ENCODE assay signal across 29 mouse cellular contexts in genomic region chr6:144681045-144681789, GRCm38 (mm10).
DNase-seq lines count a peak whose midpoint lies in the region; ATAC-seq and TF ChIP-seq lines count a peak whose summit lies in the region.
"Had no signal": no experiment of that assay in that cellular context is flagged by ENCODE, and none has a peak within 500 bp of the region (broad histone marks: within the 10 kb centered on the region; RNA-seq: fewer than 3 reads in every experiment).

No protein-coding gene starts in this region.

- H3K36me3 ChIP-seq in forebrain, embryonic 10.5 days (replicated peaks), result no peaks in the 10 kb centered on the region
- H3K36me3 ChIP-seq in forebrain, embryonic 15.5 days, result no peaks in the 10 kb centered on the region
- H3K36me3 ChIP-seq in forebrain, embryonic 12.5 days (replicated peaks), result no peaks in the 10 kb centered on the region
- no peaks in the 10 kb centered on the region for H3K36me3 ChIP-seq in limb, embryonic 11.5 days (ENCODE audit: control insufficient read depth, insufficient read depth, low read length)
- H3K36me3 ChIP-seq: G1E; heart, embryonic 10.5 days; hindbrain, embryonic 13.5 days; kidney, embryonic 15.5 days; lung, embryonic 15.5 days; midbrain, embryonic 13.5 days; neural tube, embryonic 13.5 days had no signal

- TF ChIP-seq POLR2A in brain, embryonic 14.5 days (IDR thresholded peaks at IDR 0.05; ENCODE audit: borderline replicate concordance, extremely low read depth, insufficient read depth, insufficient read length, poor library complexity, severe bottlenecking), result no peak

- no peak overlapping the region for H3K9ac ChIP-seq in forebrain, embryonic 15.5 days (replicated peaks)
- no peak overlapping the region for H3K9ac ChIP-seq in forebrain, embryonic 12.5 days
- H3K9ac ChIP-seq in limb, embryonic 11.5 days (ENCODE audit: low read length), result no peak overlapping the region
- H3K9ac ChIP-seq: hindbrain, embryonic 13.5 days; kidney, embryonic 15.5 days; lung, embryonic 15.5 days; midbrain, embryonic 13.5 days; neural tube, embryonic 13.5 days had no signal

- H3K27me3 ChIP-seq in forebrain, embryonic 10.5 days (ENCODE audit: poor library complexity, severe bottlenecking), result peaks cover 24% of the 10 kb centered on the region
- no peaks in the 10 kb centered on the region for H3K27me3 ChIP-seq in forebrain, embryonic 15.5 days
- peaks cover 7% of the 10 kb centered on the region for H3K27me3 ChIP-seq in forebrain, embryonic 12.5 days
- no peaks in the 10 kb centered on the region for H3K27me3 ChIP-seq in limb, embryonic 11.5 days (ENCODE audit: control insufficient read depth, insufficient read depth, low read length)
- H3K27me3 ChIP-seq: hindbrain, embryonic 13.5 days; kidney, embryonic 15.5 days; lung, embryonic 15.5 days; megakaryocyte, embryonic 14.5 days; midbrain, embryonic 13.5 days; neural tube, embryonic 13.5 days had no signal

- no peak overlapping the region for H3K4me3 ChIP-seq in forebrain, embryonic 10.5 days
- H3K4me3 ChIP-seq in forebrain, embryonic 15.5 days, result no peak overlapping the region
- no peak overlapping the region for H3K4me3 ChIP-seq in forebrain, embryonic 12.5 days (replicated peaks)
- H3K4me3 ChIP-seq in limb, embryonic 11.5 days (ENCODE audit: low read depth, low read length), result no peak overlapping the region
- H3K4me3 ChIP-seq: erythroblast, embryonic 14.5 days; heart, embryonic 10.5 days; hindbrain, embryonic 13.5 days; kidney, embryonic 15.5 days; lung, embryonic 15.5 days; megakaryocyte, embryonic 14.5 days; midbrain, embryonic 13.5 days; neural tube, embryonic 13.5 days had no signal

- ATAC-seq in forebrain, embryonic 15.5 days (replicated peaks), result no peak
- ATAC-seq in forebrain, embryonic 12.5 days (ENCODE audit: low FRiP score), result peak; percentile 86; the same call in 1 of the 2 replicates
- no peak for ATAC-seq in limb, embryonic 11.5 days (ENCODE audit: insufficient number of reproducible peaks, low FRiP score, low TSS enrichment, low read depth)
- ATAC-seq: midbrain, embryonic 13.5 days had no signal

- peaks cover 21% of the 10 kb centered on the region for H3K4me1 ChIP-seq in forebrain, embryonic 10.5 days
- H3K4me1 ChIP-seq in forebrain, embryonic 15.5 days, result peaks cover 8% of the 10 kb centered on the region; the same call in 1 of the 2 replicates
- H3K4me1 ChIP-seq in forebrain, embryonic 12.5 days, result peaks cover 6% of the 10 kb centered on the region; the same call in 1 of the 2 replicates
- no peaks in the 10 kb centered on the region for H3K4me1 ChIP-seq in limb, embryonic 11.5 days (ENCODE audit: control insufficient read depth, insufficient read depth, low read length)
- H3K4me1 ChIP-seq: hindbrain, embryonic 13.5 days; kidney, embryonic 15.5 days; neural tube, embryonic 13.5 days had no signal

- TF ChIP-seq CTCF in brain, embryonic 14.5 days (IDR thresholded peaks at IDR 0.05; ENCODE audit: borderline replicate concordance, extremely low read depth, insufficient read depth, insufficient read length), result no peak

- DNase-seq in forebrain, embryonic 10.5 days (ENCODE audit: extremely low spot score, low spot score), result peak; percentile 51
- peak; percentile 78 for DNase-seq in brain, embryonic 14.5 days (ENCODE audit: low read depth)
- peak; percentile 28 for DNase-seq in limb, embryonic 11.5 days (ENCODE audit: low spot score)
- no peak for DNase-seq in heart, postnatal 25 days (ENCODE audit: low spot score)
- no peak for DNase-seq in cerebellum, postnatal 10 days
- no peak for DNase-seq in retina, postnatal 1 day
- DNase-seq: adrenal gland, postnatal 10 days; cerebellum, adult 11-12 months; cerebellum, adult 9-11 months; gastrocnemius, postnatal 14 days; heart, adult 11 months; heart, postnatal 4 days; kidney, adult 11 months; kidney, postnatal 36 days; layer of hippocampus, postnatal 36 days; left cerebral cortex, postnatal 4 days; thymus, adult 2 months had no signal

- no peaks in the 10 kb centered on the region for H3K9me3 ChIP-seq in forebrain, embryonic 10.5 days
- no peaks in the 10 kb centered on the region for H3K9me3 ChIP-seq in forebrain, embryonic 15.5 days
- H3K9me3 ChIP-seq in forebrain, embryonic 12.5 days, result no peaks in the 10 kb centered on the region
- H3K9me3 ChIP-seq in limb, embryonic 11.5 days (ENCODE audit: control insufficient read depth, low read length), result no peaks in the 10 kb centered on the region
- H3K9me3 ChIP-seq: heart, embryonic 10.5 days; hindbrain, embryonic 13.5 days; kidney, embryonic 15.5 days; lung, embryonic 15.5 days; megakaryocyte, embryonic 14.5 days; midbrain, embryonic 13.5 days; neural tube, embryonic 13.5 days had no signal

- WGBS in forebrain, embryonic 10.5 days, result 30% methylated on average over 12 of the region's 12 CpGs
- WGBS in forebrain, embryonic 15.5 days, result 12% methylated on average over 12 of the region's 12 CpGs
- WGBS in forebrain, embryonic 12.5 days, result 19% methylated on average over 12 of the region's 12 CpGs
- WGBS in limb, embryonic 11.5 days, result 47% methylated on average over 12 of the region's 12 CpGs

- no peak overlapping the region for H3K4me2 ChIP-seq in forebrain, embryonic 15.5 days (replicated peaks)
- H3K4me2 ChIP-seq in forebrain, embryonic 12.5 days, result no peak overlapping the region
- no peak overlapping the region for H3K4me2 ChIP-seq in limb, embryonic 11.5 days (ENCODE audit: low read depth, severe bottlenecking)
- H3K4me2 ChIP-seq: hindbrain, embryonic 13.5 days; kidney, embryonic 15.5 days; liver, embryonic 11.5 days; lung, embryonic 15.5 days; midbrain, embryonic 13.5 days; neural tube, embryonic 13.5 days had no signal

- H3K27ac ChIP-seq in forebrain, embryonic 10.5 days, result peak overlapping the region; percentile 56; the same call in 1 of the 2 replicates
- H3K27ac ChIP-seq in forebrain, embryonic 15.5 days (replicated peaks), result no peak overlapping the region
- H3K27ac ChIP-seq in forebrain, embryonic 12.5 days, result no peak overlapping the region
- no peak overlapping the region for H3K27ac ChIP-seq in limb, embryonic 11.5 days (replicated peaks; ENCODE audit: low read depth, low read length)
- H3K27ac ChIP-seq: heart, embryonic 10.5 days; hindbrain, embryonic 13.5 days; kidney, embryonic 15.5 days; lung, embryonic 15.5 days; midbrain, embryonic 13.5 days; neural tube, embryonic 13.5 days had no signal

- intact Hi-C loops in heart, postnatal 25 days (cut with DNase I), result no loop called here

Comparison
In these comparisons a context has a peak if more than half of its experiments do, and no peak if none do; other contexts are left out.
1. DNase-seq: peak in forebrain, embryonic 10.5 days (single experiment), brain, embryonic 14.5 days (single experiment) and limb, embryonic 11.5 days (single experiment); none in heart, postnatal 25 days (single experiment), cerebellum, postnatal 10 days (0 of 2) and retina, postnatal 1 day (single experiment).